Mouse (Mus musculus): ENCODE measurements around the gene Cckar. TPM values are rescaled to one million over a fixed set of nuclear protein-coding genes. Genes with fewer than 3 reads are reported as not detected.

The Cckar gene
- 0.04 TPM in 1 of 2 replicates, not detected in the other for polyA plus RNA-seq (2012; rRNA removed)

GRCm38 (mm10) chr5:53707235-53708177 is at the start of gene Cckar:
Cckar (minus strand) TSS chr5:53707705.
- Histone ChIP-seq H3K4me1 (ENCODE audit: control insufficient read depth, insufficient read depth, low read length) (no peaks in the 10 kb centered on the region), H3K4me3 (ENCODE audit: insufficient read depth, low read length) (no peak within 1 kb of the TSS), H3K27ac (ENCODE audit: insufficient read depth, low read length) (no peak within 1 kb of the TSS)
- TF ChIP-seq CTCF (IDR thresholded peaks at IDR 0.05; ENCODE audit: extremely low read depth, insufficient read depth, low read length) (no peak), POLR2A (IDR thresholded peaks at IDR 0.05; ENCODE audit: extremely low read depth, insufficient read depth, low read length) (no peak)

GRCm38 (mm10) chr5:53744061-53744460 is 36.6 kb upstream of the Cckar start:
- TF ChIP-seq POLR2A (IDR thresholded peaks at IDR 0.05; ENCODE audit: extremely low read depth, insufficient read depth, low read length) = no peak
- TF ChIP-seq CTCF (IDR thresholded peaks at IDR 0.05; ENCODE audit: extremely low read depth, insufficient read depth, low read length) = no peak
- no peak overlapping the region for H3K27ac ChIP-seq (ENCODE audit: insufficient read depth, low read length)
- no peaks in the 10 kb centered on the region for H3K4me1 ChIP-seq (ENCODE audit: control insufficient read depth, insufficient read depth, low read length)
- no peak overlapping the region for H3K4me3 ChIP-seq (ENCODE audit: insufficient read depth, low read length)

GRCm38 (mm10) chr5:53732933-53733332 is 25.4 kb upstream of the Cckar start:
- no peak for TF ChIP-seq CTCF (IDR thresholded peaks at IDR 0.05; ENCODE audit: extremely low read depth, insufficient read depth, low read length)
- no peak for TF ChIP-seq POLR2A (IDR thresholded peaks at IDR 0.05; ENCODE audit: extremely low read depth, insufficient read depth, low read length)
- no peak overlapping the region for H3K27ac ChIP-seq (ENCODE audit: insufficient read depth, low read length)
- no peak overlapping the region for H3K4me3 ChIP-seq (ENCODE audit: insufficient read depth, low read length)
- no peaks in the 10 kb centered on the region for H3K4me1 ChIP-seq (ENCODE audit: control insufficient read depth, insufficient read depth, low read length)

- Histone ChIP-seq H3K27ac (ENCODE audit: insufficient read depth, low read length) (no peak overlapping the region), H3K4me3 (ENCODE audit: insufficient read depth, low read length) (no peak overlapping the region), H3K4me1 (ENCODE audit: control insufficient read depth, insufficient read depth, low read length) (no peaks in the 10 kb centered on the region)
- no peak for TF ChIP-seq POLR2A (IDR thresholded peaks at IDR 0.05; ENCODE audit: extremely low read depth, insufficient read depth, low read length)
Observed at GRCm38 (mm10) chr5:53727606-53728005, 20.1 kb upstream of the Cckar start.

GRCm38 (mm10) chr5:53726011-53726410 is 18.5 kb upstream of the Cckar start:
- no peak overlapping the region for H3K27ac ChIP-seq (ENCODE audit: insufficient read depth, low read length)
- no peak for TF ChIP-seq POLR2A (IDR thresholded peaks at IDR 0.05; ENCODE audit: extremely low read depth, insufficient read depth, low read length)
- TF ChIP-seq CTCF (IDR thresholded peaks at IDR 0.05; ENCODE audit: extremely low read depth, insufficient read depth, low read length) = no peak
- H3K4me1 ChIP-seq (ENCODE audit: control insufficient read depth, insufficient read depth, low read length) = no peaks in the 10 kb centered on the region
- no peak overlapping the region for H3K4me3 ChIP-seq (ENCODE audit: insufficient read depth, low read length)

- H3K4me1 ChIP-seq (ENCODE audit: control insufficient read depth, insufficient read depth, low read length) = no peaks in the 10 kb centered on the region
- H3K4me3 ChIP-seq (ENCODE audit: insufficient read depth, low read length) = no peak overlapping the region
- H3K27ac ChIP-seq (ENCODE audit: insufficient read depth, low read length) = no peak overlapping the region
- no peak for TF ChIP-seq POLR2A (IDR thresholded peaks at IDR 0.05; ENCODE audit: extremely low read depth, insufficient read depth, low read length)
- no peak for TF ChIP-seq CTCF (IDR thresholded peaks at IDR 0.05; ENCODE audit: extremely low read depth, insufficient read depth, low read length)
Observed at GRCm38 (mm10) chr5:53716462-53716861, 9.0 kb upstream of the Cckar start.

GRCm38 (mm10) chr5:53711277-53711676 is 3.8 kb upstream of the Cckar start:
- Histone ChIP-seq H3K27ac (ENCODE audit: insufficient read depth, low read length) (no peak overlapping the region), H3K4me3 (ENCODE audit: insufficient read depth, low read length) (no peak overlapping the region), H3K4me1 (ENCODE audit: control insufficient read depth, insufficient read depth, low read length) (no peaks in the 10 kb centered on the region)
- TF ChIP-seq CTCF (IDR thresholded peaks at IDR 0.05; ENCODE audit: extremely low read depth, insufficient read depth, low read length) = no peak
- TF ChIP-seq POLR2A (IDR thresholded peaks at IDR 0.05; ENCODE audit: extremely low read depth, insufficient read depth, low read length) = no peak

- no peaks in the 10 kb centered on the region for H3K4me1 ChIP-seq (ENCODE audit: control insufficient read depth, insufficient read depth, low read length)
- no peak overlapping the region for H3K27ac ChIP-seq (ENCODE audit: insufficient read depth, low read length)
- H3K4me3 ChIP-seq (ENCODE audit: insufficient read depth, low read length) = no peak overlapping the region
- TF ChIP-seq POLR2A (IDR thresholded peaks at IDR 0.05; ENCODE audit: extremely low read depth, insufficient read depth, low read length) (no peak), CTCF (IDR thresholded peaks at IDR 0.05; ENCODE audit: extremely low read depth, insufficient read depth, low read length) (no peak)
Observed at GRCm38 (mm10) chr5:53708191-53708590, 686 bp upstream of the Cckar start.

GRCm38 (mm10) chr5:53702686-53703085 is 4.8 kb downstream of the Cckar start:
- TF ChIP-seq CTCF (IDR thresholded peaks at IDR 0.05; ENCODE audit: extremely low read depth, insufficient read depth, low read length) (no peak), POLR2A (IDR thresholded peaks at IDR 0.05; ENCODE audit: extremely low read depth, insufficient read depth, low read length) (no peak)
- Histone ChIP-seq H3K4me1 (ENCODE audit: control insufficient read depth, insufficient read depth, low read length) (no peaks in the 10 kb centered on the region), H3K27ac (ENCODE audit: insufficient read depth, low read length) (no peak overlapping the region), H3K4me3 (ENCODE audit: insufficient read depth, low read length) (no peak overlapping the region)

- Histone ChIP-seq H3K27ac (ENCODE audit: insufficient read depth, low read length) (no peak overlapping the region), H3K4me1 (ENCODE audit: control insufficient read depth, insufficient read depth, low read length) (no peaks in the 10 kb centered on the region), H3K4me3 (ENCODE audit: insufficient read depth, low read length) (no peak overlapping the region)
- TF ChIP-seq CTCF (IDR thresholded peaks at IDR 0.05; ENCODE audit: extremely low read depth, insufficient read depth, low read length) (no peak), POLR2A (IDR thresholded peaks at IDR 0.05; ENCODE audit: extremely low read depth, insufficient read depth, low read length) (no peak)
Observed at GRCm38 (mm10) chr5:53697794-53698193, 9.7 kb downstream of the Cckar start.
